Mouse (Mus musculus): ENCODE measurements around the gene Cbr2. TPM values are rescaled to one million over a fixed set of nuclear protein-coding genes. Genes with fewer than 3 reads are reported as not detected.
A peak's percentile ranks its signal among the peaks of the same experiment; 100 is the strongest.

Gene Cbr2
- total RNA-seq, 1 experiment from 2014 or later: not detected

- ATAC-seq (replicated peaks; ENCODE audit: insufficient number of reproducible peaks, low FRiP score, low TSS enrichment, poor library complexity, severe bottlenecking): no peak
Measured at GRCm38 (mm10) chr11:120740981-120741380, 9.1 kb upstream of the Cbr2 start.

DNA sequence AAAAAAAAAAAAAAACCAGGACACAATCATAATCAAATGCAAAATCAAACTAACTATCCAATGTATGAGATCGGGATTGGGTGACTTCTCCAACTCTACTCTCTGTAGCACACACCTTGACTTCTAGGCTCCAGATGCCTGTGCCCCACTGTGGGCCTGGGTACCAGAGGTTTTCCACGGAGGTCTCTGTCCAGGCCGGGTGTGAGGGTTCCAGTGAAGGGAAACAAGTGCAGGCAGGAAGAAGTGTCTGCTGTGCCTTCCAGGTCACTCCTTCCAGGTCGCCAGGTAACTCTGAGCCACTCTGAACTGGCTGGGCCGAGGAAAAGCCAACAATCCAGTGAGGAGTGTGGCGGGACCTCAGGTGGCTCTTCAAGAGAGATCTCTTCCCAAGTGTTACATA, 4.5 kb upstream of the Cbr2 start:
- ATAC-seq (replicated peaks; ENCODE audit: insufficient number of reproducible peaks, low FRiP score, low TSS enrichment, poor library complexity, severe bottlenecking): no peak

DNA sequence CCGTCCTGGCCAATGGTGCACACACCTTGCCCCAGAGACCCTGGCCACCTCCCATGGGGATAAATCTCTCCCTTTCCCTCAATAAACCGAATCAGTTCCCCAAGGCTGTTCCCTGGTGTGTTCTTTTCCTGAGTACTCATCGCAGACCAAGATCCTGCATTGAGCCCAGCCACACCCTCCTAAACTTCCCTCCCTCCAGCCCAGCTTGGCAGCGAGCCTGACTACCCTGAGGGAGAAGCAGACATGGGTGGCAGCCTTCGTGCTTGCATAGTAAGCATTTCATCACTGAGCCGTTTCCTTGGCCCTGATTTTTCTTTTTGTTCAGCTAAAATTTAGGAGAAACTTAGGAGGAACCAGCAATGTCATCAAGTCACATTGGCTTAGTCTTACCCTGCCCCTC, 1.6 kb upstream of the Cbr2 start:
- peak; percentile 51; the same call in 1 of the 2 replicates for ATAC-seq (replicated peaks; ENCODE audit: insufficient number of reproducible peaks, low FRiP score, low TSS enrichment, poor library complexity, severe bottlenecking)

GRCm38 (mm10) chr11:120731395-120731794, 519 bp downstream of the Cbr2 start:
- no peak for ATAC-seq (replicated peaks; ENCODE audit: insufficient number of reproducible peaks, low FRiP score, low TSS enrichment, poor library complexity, severe bottlenecking)

- no peak for ATAC-seq (replicated peaks; ENCODE audit: insufficient number of reproducible peaks, low FRiP score, low TSS enrichment, poor library complexity, severe bottlenecking)
Measured at GRCm38 (mm10) chr11:120730331-120730870, 1.5 kb downstream of the Cbr2 start.

GRCm38 (mm10) chr11:120729432-120730050, 2.4 kb downstream of the Cbr2 start:
- ATAC-seq (replicated peaks; ENCODE audit: insufficient number of reproducible peaks, low FRiP score, low TSS enrichment, poor library complexity, severe bottlenecking): peak; percentile 65

- no peak for ATAC-seq (replicated peaks; ENCODE audit: insufficient number of reproducible peaks, low FRiP score, low TSS enrichment, poor library complexity, severe bottlenecking)
Measured at GRCm38 (mm10) chr11:120728530-120729240, 3.2 kb downstream of the Cbr2 start.

DNA sequence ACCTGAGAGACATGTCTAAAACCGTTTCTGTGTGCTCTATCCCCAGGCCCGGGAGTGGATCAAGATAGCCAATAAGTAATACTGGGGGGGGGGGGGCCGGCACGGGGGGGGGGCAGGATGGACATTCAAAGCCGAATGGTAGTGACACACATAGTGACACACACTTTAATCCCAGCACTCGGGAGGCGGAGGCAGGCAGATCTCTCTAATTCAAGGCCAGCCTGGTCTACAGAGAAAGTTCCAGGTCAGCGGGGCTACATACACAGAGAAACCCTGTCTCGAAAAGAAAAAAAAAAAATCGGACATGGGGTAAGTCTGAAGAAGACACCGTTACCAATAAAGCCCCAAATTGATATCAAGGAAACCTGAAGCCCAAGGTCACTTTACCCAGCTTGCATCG, 4.3 kb downstream of the Cbr2 start:
- ATAC-seq (replicated peaks; ENCODE audit: insufficient number of reproducible peaks, low FRiP score, low TSS enrichment, poor library complexity, severe bottlenecking): no peak

DNA sequence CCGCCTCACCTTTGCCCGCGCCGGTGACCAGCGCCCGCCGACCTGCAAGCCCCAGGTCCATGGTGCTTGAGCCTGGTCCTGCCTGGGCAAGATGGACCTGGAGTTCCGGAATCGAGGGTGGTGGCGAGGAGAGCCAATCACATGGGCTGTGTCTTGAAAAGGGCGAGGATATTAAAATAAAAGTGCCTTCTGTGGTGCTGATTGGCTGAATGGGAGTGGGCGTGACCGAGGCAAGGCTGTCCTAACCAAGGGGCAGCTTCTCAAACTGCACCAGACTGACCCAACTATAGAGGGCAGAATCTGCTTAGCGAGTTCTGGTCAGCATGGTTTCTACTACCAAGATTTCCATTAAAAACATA, 4.8 kb downstream of the Cbr2 start, which contains the start of gene Dcxr:
TSS of gene Dcxr (minus strand) at position 113 of the 359 bp plus-strand sequence.
- peak; percentile 94 for ATAC-seq (replicated peaks; ENCODE audit: insufficient number of reproducible peaks, low FRiP score, low TSS enrichment, poor library complexity, severe bottlenecking)

- ATAC-seq (replicated peaks; ENCODE audit: insufficient number of reproducible peaks, low FRiP score, low TSS enrichment, poor library complexity, severe bottlenecking): no peak
Measured at GRCm38 (mm10) chr11:120726243-120727168, 5.4 kb downstream of the Cbr2 start.

- ATAC-seq (replicated peaks; ENCODE audit: insufficient number of reproducible peaks, low FRiP score, low TSS enrichment, poor library complexity, severe bottlenecking): no peak
Measured at GRCm38 (mm10) chr11:120723509-120723908, 8.4 kb downstream of the Cbr2 start.

- ATAC-seq (replicated peaks; ENCODE audit: insufficient number of reproducible peaks, low FRiP score, low TSS enrichment, poor library complexity, severe bottlenecking): no peak
Measured at GRCm38 (mm10) chr11:120722761-120723382, 9.0 kb downstream of the Cbr2 start.

- ATAC-seq (replicated peaks; ENCODE audit: insufficient number of reproducible peaks, low FRiP score, low TSS enrichment, poor library complexity, severe bottlenecking): no peak
Measured at GRCm38 (mm10) chr11:120722067-120722630, 9.8 kb downstream of the Cbr2 start.

DNA sequence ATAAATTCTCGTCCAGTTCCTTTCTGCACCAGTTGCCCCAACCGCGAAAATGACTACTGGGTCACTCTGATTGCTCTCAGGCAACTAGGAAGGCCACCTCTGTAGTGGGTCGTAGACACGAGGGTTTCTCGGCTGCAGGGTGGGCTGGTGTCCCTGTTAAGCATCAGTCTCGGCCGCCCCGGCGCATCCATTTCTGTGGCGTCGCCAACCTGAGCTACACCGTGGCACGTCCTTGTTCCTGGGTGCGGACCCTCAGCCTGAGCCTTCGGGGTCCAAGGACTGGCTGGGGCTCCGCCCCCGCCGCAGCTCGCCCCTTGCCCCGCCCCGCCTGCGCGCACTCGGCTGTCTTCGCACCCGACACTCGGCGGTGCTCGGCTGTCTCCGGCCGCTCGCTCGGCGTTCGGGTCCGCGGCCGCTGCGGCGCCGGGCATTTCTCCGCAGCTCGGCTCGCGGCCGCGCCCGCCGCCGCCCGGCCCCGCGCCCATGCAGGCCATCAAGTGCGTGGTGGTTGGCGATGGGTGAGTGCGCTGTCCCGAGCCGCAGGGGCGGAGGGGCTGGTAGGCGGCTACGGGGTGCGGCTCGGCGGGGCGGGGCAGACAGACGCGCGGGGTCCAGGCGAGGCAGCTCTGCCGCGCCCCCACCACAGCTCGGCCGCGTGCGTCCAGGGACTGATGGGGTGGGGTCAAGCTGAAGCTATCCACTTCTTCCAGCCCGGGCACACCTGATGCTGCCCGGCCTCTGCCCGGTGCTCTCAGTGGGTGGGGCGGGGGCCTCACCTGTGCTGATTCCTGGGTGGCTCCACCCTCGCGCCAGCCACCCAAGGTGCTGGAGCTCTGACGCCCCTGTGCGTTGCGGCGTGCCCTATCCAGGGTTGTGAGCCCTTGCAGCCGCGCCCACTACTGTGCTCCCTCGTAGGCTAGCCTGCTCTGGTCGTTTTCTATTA, 10.5 kb downstream of the Cbr2 start, which contains the start of gene Rac3:
TSS of gene Rac3 (plus strand) at position 347 of the 943 bp plus-strand sequence.
- ATAC-seq (replicated peaks; ENCODE audit: insufficient number of reproducible peaks, low FRiP score, low TSS enrichment, poor library complexity, severe bottlenecking): no peak

- ATAC-seq (replicated peaks; ENCODE audit: insufficient number of reproducible peaks, low FRiP score, low TSS enrichment, poor library complexity, severe bottlenecking): peak; percentile 82
Measured at GRCm38 (mm10) chr11:120720450-120720849, 11.5 kb downstream of the Cbr2 start.

- ATAC-seq (replicated peaks; ENCODE audit: insufficient number of reproducible peaks, low FRiP score, low TSS enrichment, poor library complexity, severe bottlenecking): no peak
Measured at GRCm38 (mm10) chr11:120719841-120720376, 12.0 kb downstream of the Cbr2 start.

- ATAC-seq (replicated peaks; ENCODE audit: insufficient number of reproducible peaks, low FRiP score, low TSS enrichment, poor library complexity, severe bottlenecking): no peak
Measured at GRCm38 (mm10) chr11:120719242-120719641, 12.7 kb downstream of the Cbr2 start.

Measured in monocyte, adult 5-6 weeks (primary cell).